Mouse (Mus musculus): ENCODE results near the gene Cyp24a1.

- TF ChIP-seq CTCF (IDR thresholded peaks at IDR 0.05 in 2 of 3, conservative IDR thresholded peaks at IDR 0.05 in 1 of 3; ENCODE audit: control insufficient read depth in 1 of 3, insufficient read depth in 1 of 3, low read depth in 2 of 3, low read length in 3 of 3, poor library complexity in 1 of 3, severe bottlenecking in 1 of 3) (no peak), JUND (IDR thresholded peaks at IDR 0.05; ENCODE audit: low read depth, low read length) (no peak), ZMIZ1 (IDR thresholded peaks at IDR 0.05; ENCODE audit: low read depth, low read length) (no peak), POLR2A (IDR thresholded peaks at IDR 0.05; ENCODE audit: control insufficient read depth in 1 of 2, insufficient read depth in 1 of 2, low read depth in 1 of 2, low read length in 2 of 2, poor library complexity in 1 of 2) (no peak), POLR2AphosphoS2 (IDR thresholded peaks at IDR 0.05; ENCODE audit: low read length) (no peak), MAX (IDR thresholded peaks at IDR 0.05; ENCODE audit: low read length) (no peak), ELF1 (IDR thresholded peaks at IDR 0.05; ENCODE audit: low read depth, low read length) (no peak), ZC3H11A (IDR thresholded peaks at IDR 0.05; ENCODE audit: low read depth, low read length) (no peak), NRF1 (IDR thresholded peaks at IDR 0.05; ENCODE audit: insufficient read depth, low read depth, low read length, poor library complexity, severe bottlenecking) (no peak), MAFK (IDR thresholded peaks at IDR 0.05; ENCODE audit: borderline replicate concordance, low read depth, low read length) (no peak), MYC (IDR thresholded peaks at IDR 0.05; ENCODE audit: low read depth, low read length) (no peak), GABPA (IDR thresholded peaks at IDR 0.05; ENCODE audit: low read depth, low read length) (no peak)
Observed at GRCm38 (mm10) chr2:170544950-170545349, 48.0 kb upstream of the Cyp24a1 start.

Data from MEL (cell line).